Mouse (Mus musculus): Measurements from ENCODE around the gene Tinf2. TPM values are rescaled to one million over a fixed set of nuclear protein-coding genes. Genes with fewer than 3 reads are reported as not detected.
A peak's percentile ranks its signal among the peaks of the same experiment; 100 is the strongest.

Gene Tinf2
- total RNA-seq, 2 experiments from 2014 or later = 14.0 to 14.9 TPM

DNA sequence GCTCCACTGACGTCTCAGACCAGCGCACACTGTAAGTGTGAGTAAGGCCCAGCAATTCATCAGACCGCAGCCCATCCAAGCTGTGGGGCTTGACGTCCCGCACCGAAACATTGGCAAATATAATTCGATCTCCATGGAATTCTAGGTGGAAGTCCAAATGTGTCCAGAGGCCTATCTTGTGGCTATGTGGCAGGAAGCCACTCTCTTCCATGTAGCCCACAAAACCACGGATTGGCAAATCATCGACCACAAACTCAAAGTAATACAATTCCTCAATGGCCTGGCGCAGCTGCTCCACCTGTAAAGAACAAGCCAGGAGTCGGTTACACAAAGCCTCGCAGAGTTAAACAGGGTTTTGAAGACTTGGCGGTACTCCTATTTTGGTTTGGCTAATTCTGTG, 40.3 kb downstream of the Tinf2 start:
- DNase-seq (ENCODE audit: extremely low spot score in 1 of 2, low spot score in 1 of 2) = no peak

GRCm38 (mm10) chr14:55640816-55641215, 40.8 kb downstream of the Tinf2 start:
- DNase-seq (ENCODE audit: extremely low spot score in 1 of 2, low spot score in 1 of 2) = no peak

DNA sequence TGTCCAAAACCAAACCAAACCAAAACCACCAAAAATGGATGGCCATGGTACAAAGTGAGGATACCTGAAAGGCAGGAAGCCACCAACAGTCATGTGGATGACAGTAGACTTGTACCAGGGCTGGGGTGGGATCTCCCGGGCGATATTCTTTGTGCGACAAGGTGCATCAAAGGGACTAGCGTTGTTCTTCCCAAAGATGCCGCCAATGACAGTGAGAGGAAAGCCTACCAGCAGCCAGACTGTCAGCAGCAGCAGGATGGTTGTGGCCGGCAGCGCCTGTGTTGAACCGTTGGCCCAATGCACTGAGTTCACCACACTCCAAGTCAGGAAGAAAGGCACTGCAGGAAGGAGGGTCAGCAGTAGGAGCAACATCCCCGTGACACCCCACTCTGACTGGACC, 43.8 kb downstream of the Tinf2 start, which contains the start of gene Gm49378:
Gm49378 (minus strand) TSS at position 101 of the 400 bp plus-strand sequence.
- no peak for DNase-seq (ENCODE audit: extremely low spot score in 1 of 2, low spot score in 1 of 2)

- peak; percentile 79 for DNase-seq (ENCODE audit: extremely low spot score in 1 of 2, low spot score in 1 of 2)
Observed at GRCm38 (mm10) chr14:55635523-55636007, 46.1 kb downstream of the Tinf2 start, which contains the start of gene Ipo4. TSS of gene Ipo4 (minus strand) at chr14:55635957.

DNA sequence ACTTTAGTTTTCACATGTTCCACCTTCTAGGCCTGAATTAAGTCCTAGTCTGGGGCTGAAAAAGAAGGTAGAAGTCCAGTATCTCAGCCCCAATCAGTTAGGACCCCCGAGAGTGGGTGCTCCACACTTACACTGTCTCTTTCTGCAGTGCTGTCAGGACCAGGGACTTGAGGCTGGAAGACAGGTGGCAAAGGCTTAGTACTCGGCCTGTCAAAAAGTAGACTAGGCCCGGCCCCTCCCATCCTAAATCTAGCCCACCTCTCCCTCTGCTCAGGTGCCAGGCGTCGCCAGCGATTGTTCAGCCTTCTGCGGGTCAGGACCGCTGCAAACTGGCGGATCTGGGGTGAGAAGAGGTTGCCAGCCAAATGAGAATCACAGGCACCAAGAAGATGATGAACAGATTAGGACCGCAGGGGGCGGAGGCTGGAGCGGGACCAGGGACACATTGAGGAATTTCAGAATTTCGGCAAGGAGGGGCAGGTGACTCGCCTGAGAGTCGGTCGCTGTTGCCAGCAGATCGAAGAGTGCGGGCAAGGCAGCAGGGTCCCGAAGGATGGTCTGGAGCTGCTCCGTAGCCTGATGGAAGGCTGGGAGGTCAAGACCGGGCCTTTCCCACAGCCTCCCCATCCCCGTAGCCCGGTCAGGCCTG, 46.6 kb downstream of the Tinf2 start:
- DNase-seq (ENCODE audit: extremely low spot score in 1 of 2, low spot score in 1 of 2) = peak in 1 of 2 experiments; percentile 24

- peak in 1 of 2 experiments; percentile 66 for DNase-seq (ENCODE audit: extremely low spot score in 1 of 2, low spot score in 1 of 2)
Observed at GRCm38 (mm10) chr14:55629312-55629711, 52.3 kb downstream of the Tinf2 start.

- no peak for DNase-seq (ENCODE audit: extremely low spot score in 1 of 2, low spot score in 1 of 2)
Observed at GRCm38 (mm10) chr14:55628077-55628827, 53.4 kb downstream of the Tinf2 start.

Other genes starting within 250 kb of the Tinf2 start
- gene Dhrs4, start 203.1 kb downstream of the Tinf2 start, total RNA-seq (2021) = 10 to 100 TPM; 20.7 to 22.1 TPM
- 10 to 100 TPM; 47.0 to 66.6 TPM for gene Carmil3, start 191.2 kb downstream of the Tinf2 start, total RNA-seq (2021)
- 100 to 1,000 TPM; 664 to 669 TPM for gene Cpne6, start 171.4 kb downstream of the Tinf2 start, total RNA-seq (2021)
- 1 to 10 TPM; 2.1 to 2.2 TPM for gene Nrl, start 156.8 kb downstream of the Tinf2 start, total RNA-seq (2021)
- gene Pck2, start 141.6 kb downstream of the Tinf2 start, total RNA-seq (2021) = 10 to 100 TPM; 37.2 to 37.8 TPM
- gene Dcaf11, start 121.8 kb downstream of the Tinf2 start, total RNA-seq (2021) = 10 to 100 TPM; 72.7 to 86.4 TPM
- gene A730061H03Rik, start 121.4 kb downstream of the Tinf2 start, total RNA-seq (2021) = under 1 TPM; 0.89 to 0.92 TPM
- gene Fitm1, start 106.2 kb downstream of the Tinf2 start, total RNA-seq (2021) = not detected
- gene Psme1, start 103.7 kb downstream of the Tinf2 start, total RNA-seq (2021) = 10 to 100 TPM; 49.3 to 56.6 TPM
- 10 to 100 TPM; 47.2 to 56.6 TPM for gene Emc9, start 96.5 kb downstream of the Tinf2 start, total RNA-seq (2021)
- 10 to 100 TPM; 47.9 to 55.6 TPM for gene Psme2, start 90.7 kb downstream of the Tinf2 start, total RNA-seq (2021)
- 10 to 100 TPM; 36.4 to 41.9 TPM for gene Rnf31, start 90.1 kb downstream of the Tinf2 start, total RNA-seq (2021)
- 10 to 100 TPM in 1 of 2 experiments, 1 to 10 TPM in 1; 9.6 to 12.2 TPM for gene Irf9, start 78.2 kb downstream of the Tinf2 start, total RNA-seq (2021)
- gene Rec8, start 63.8 kb downstream of the Tinf2 start, total RNA-seq (2021) = 1 to 10 TPM; 1.2 to 2.7 TPM
- gene Ipo4, start 45.9 kb downstream of the Tinf2 start, total RNA-seq (2021) = 100 to 1,000 TPM; 118 to 121 TPM
- 1 to 10 TPM; 2.1 to 6.3 TPM for gene Gm49378, start 43.9 kb downstream of the Tinf2 start, total RNA-seq (2021)
- gene Tm9sf1, start 38.0 kb downstream of the Tinf2 start, total RNA-seq (2021) = 10 to 100 TPM; 42.2 to 49.7 TPM
- gene Tssk4, start 31.6 kb downstream of the Tinf2 start, total RNA-seq (2021) = under 1 TPM; 0.71 to 0.94 TPM
- gene Mdp1, start 21.3 kb downstream of the Tinf2 start, total RNA-seq (2021) = 10 to 100 TPM; 49.2 to 50.4 TPM
- 10 to 100 TPM; 26.8 to 29.3 TPM for gene Gmpr2, start 9.9 kb downstream of the Tinf2 start, total RNA-seq (2021)
- gene Nedd8, start 9.7 kb downstream of the Tinf2 start, total RNA-seq (2021) = 100 to 1,000 TPM; 303 to 311 TPM
- under 1 TPM; 0.17 to 0.23 TPM for gene Tgm1, start 32.1 kb upstream of the Tinf2 start, total RNA-seq (2021)
- 10 to 100 TPM; 40.1 to 45.0 TPM for gene Rabggta, start 40.4 kb upstream of the Tinf2 start, total RNA-seq (2021)
- gene Dhrs1, start 63.9 kb upstream of the Tinf2 start, total RNA-seq (2021) = 10 to 100 TPM; 78.3 to 94.9 TPM
- 10 to 100 TPM; 13.4 to 13.6 TPM for gene Nop9, start 63.9 kb upstream of the Tinf2 start, total RNA-seq (2021)
- 1 to 10 TPM; 1.4 to 2.1 TPM for gene Cideb, start 76.6 kb upstream of the Tinf2 start, total RNA-seq (2021)
- gene Ltb4r2, start 79.6 kb upstream of the Tinf2 start, total RNA-seq (2021) = under 1 TPM; 0.10 to 0.19 TPM
- under 1 TPM in 1 of 2 experiments, not detected in 1; 0.32 TPM for gene Ltb4r1, start 84.1 kb upstream of the Tinf2 start, total RNA-seq (2021)
- gene Adcy4, start 102.3 kb upstream of the Tinf2 start, total RNA-seq (2021) = 1 to 10 TPM; 3.9 to 5.9 TPM
- gene Ripk3, start 107.0 kb upstream of the Tinf2 start, total RNA-seq (2021) = 1 to 10 TPM in 1 of 2 experiments, under 1 TPM in 1; 0.61 to 1.2 TPM
- 1 to 10 TPM; 1.6 to 3.9 TPM for gene Nfatc4, start 141.3 kb upstream of the Tinf2 start, total RNA-seq (2021)
- 10 to 100 TPM in 1 of 2 experiments, 1 to 10 TPM in 1; 8.5 to 10.7 TPM for gene Nynrin, start 172.2 kb upstream of the Tinf2 start, total RNA-seq (2021)
- gene Cbln3, start 202.6 kb upstream of the Tinf2 start, total RNA-seq (2021) = 1 to 10 TPM in 1 of 2 experiments, under 1 TPM in 1; 0.42 to 1.4 TPM
- gene Khnyn, start 203.1 kb upstream of the Tinf2 start, total RNA-seq (2021) = 10 to 100 TPM; 10.5 to 12.1 TPM
- 10 to 100 TPM; 74.9 to 79.0 TPM for gene Sdr39u1, start 218.5 kb upstream of the Tinf2 start, total RNA-seq (2021)

All from layer of hippocampus, postnatal 25 days (tissue).